Mouse (Mus musculus): Measurements from ENCODE around the gene Mecom. TPM values are rescaled to one million over a fixed set of nuclear protein-coding genes. Genes with fewer than 3 reads are reported as not detected.
A peak's percentile ranks its signal among the peaks of the same experiment; 100 is the strongest.

Mecom gene
- polyA plus RNA-seq, 1 experiment from 2014 or later: 57.4 TPM

GRCm38 (mm10) chr3:30004888-30005405, 542.9 kb downstream of the Mecom start:
- ATAC-seq (ENCODE audit: insufficient read depth, low FRiP score): no peak
- peak overlapping the region; percentile 16 for H3K4me3 ChIP-seq (replicated peaks; ENCODE audit: low read length)
- no peaks in the 10 kb centered on the region for H3K27me3 ChIP-seq (ENCODE audit: control insufficient read depth, insufficient read depth, low read length)
- H3K36me3 ChIP-seq (ENCODE audit: control insufficient read depth, insufficient read depth, low read length): no peaks in the 10 kb centered on the region
- H3K9ac ChIP-seq (ENCODE audit: low read length): no peak overlapping the region
- H3K9me3 ChIP-seq (replicated peaks; ENCODE audit: control insufficient read depth, low read length): no peaks in the 10 kb centered on the region
- WGBS: 38% methylated on average over 8 of the region's 8 CpGs
- peak overlapping the region; percentile 10; the same call in 1 of the 2 replicates for H3K27ac ChIP-seq (ENCODE audit: low read length)
- peaks cover 5% of the 10 kb centered on the region; the same call in 1 of the 2 replicates for H3K4me1 ChIP-seq (ENCODE audit: control insufficient read depth, insufficient read depth, low read length)
- H3K4me2 ChIP-seq (ENCODE audit: low read depth, low read length): peak overlapping the region; percentile 38

DNA sequence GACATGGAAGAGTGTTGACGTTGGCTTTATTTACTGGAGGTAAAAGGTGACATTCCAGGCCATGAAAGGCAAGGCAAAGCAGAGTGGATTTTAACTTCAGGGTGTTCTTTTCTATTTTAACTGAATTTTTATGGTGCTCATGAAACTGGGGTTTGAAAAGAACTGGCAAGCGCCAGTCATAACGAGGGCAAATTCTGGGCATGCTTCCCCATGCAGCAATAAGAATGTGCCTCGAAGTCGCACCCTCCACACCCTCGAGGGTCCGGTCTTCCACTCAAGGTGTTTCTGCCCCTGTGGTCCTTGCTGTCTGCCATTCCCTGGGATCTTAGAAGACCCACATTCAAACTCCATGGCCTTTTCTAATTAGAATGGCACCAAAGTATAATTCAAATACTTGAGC, 547.5 kb downstream of the Mecom start:
- ATAC-seq (ENCODE audit: insufficient read depth, low FRiP score): no peak
- Histone ChIP-seq H3K4me2 (ENCODE audit: low read depth, low read length) (no peak overlapping the region), H3K27ac (ENCODE audit: low read length) (peak overlapping the region; percentile 23; the same call in 1 of the 2 replicates), H3K9me3 (replicated peaks; ENCODE audit: control insufficient read depth, low read length) (no peaks in the 10 kb centered on the region), H3K27me3 (ENCODE audit: control insufficient read depth, insufficient read depth, low read length) (no peaks in the 10 kb centered on the region), H3K4me3 (replicated peaks; ENCODE audit: low read length) (no peak overlapping the region), H3K9ac (ENCODE audit: low read length) (no peak overlapping the region), H3K36me3 (ENCODE audit: control insufficient read depth, insufficient read depth, low read length) (0 out of 2 replicates have a peak, but pooled peaks cover 3% of the 10 kb centered on the region), H3K4me1 (ENCODE audit: control insufficient read depth, insufficient read depth, low read length) (peaks cover 5% of the 10 kb centered on the region; the same call in 1 of the 2 replicates)
- WGBS: 62% methylated on average over 7 of the region's 7 CpGs

DNA sequence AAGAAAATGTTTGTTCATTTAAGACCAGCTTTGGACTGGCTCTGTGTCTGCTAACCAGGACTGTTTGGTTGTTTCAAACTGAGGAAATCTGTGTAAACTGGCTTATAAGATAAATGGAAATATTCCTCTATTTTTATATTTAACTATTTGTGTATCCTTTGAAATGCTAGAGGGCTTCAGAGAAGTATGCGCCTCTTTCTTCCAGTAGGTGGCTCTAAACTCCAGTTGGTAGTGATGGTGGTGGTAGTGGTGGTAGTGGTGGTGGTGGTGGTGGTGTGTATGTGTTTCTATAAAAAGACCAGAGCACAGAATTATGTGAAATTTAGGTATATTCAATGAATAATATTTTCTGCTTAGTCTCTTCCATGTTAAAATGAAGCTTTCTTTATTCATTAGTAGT, 548.8 kb downstream of the Mecom start:
- Histone ChIP-seq H3K36me3 (ENCODE audit: control insufficient read depth, insufficient read depth, low read length) (0 out of 2 replicates have a peak, but pooled peaks cover 3% of the 10 kb centered on the region), H3K4me2 (ENCODE audit: low read depth, low read length) (no peak overlapping the region), H3K27me3 (ENCODE audit: control insufficient read depth, insufficient read depth, low read length) (no peaks in the 10 kb centered on the region), H3K27ac (ENCODE audit: low read length) (no peak overlapping the region), H3K4me1 (ENCODE audit: control insufficient read depth, insufficient read depth, low read length) (peaks cover 5% of the 10 kb centered on the region; the same call in 1 of the 2 replicates), H3K9me3 (replicated peaks; ENCODE audit: control insufficient read depth, low read length) (no peaks in the 10 kb centered on the region), H3K9ac (ENCODE audit: low read length) (no peak overlapping the region), H3K4me3 (replicated peaks; ENCODE audit: low read length) (no peak overlapping the region)
- no peak for ATAC-seq (ENCODE audit: insufficient read depth, low FRiP score)
- 65% methylated on average over 1 of the region's 1 CpGs for WGBS

DNA sequence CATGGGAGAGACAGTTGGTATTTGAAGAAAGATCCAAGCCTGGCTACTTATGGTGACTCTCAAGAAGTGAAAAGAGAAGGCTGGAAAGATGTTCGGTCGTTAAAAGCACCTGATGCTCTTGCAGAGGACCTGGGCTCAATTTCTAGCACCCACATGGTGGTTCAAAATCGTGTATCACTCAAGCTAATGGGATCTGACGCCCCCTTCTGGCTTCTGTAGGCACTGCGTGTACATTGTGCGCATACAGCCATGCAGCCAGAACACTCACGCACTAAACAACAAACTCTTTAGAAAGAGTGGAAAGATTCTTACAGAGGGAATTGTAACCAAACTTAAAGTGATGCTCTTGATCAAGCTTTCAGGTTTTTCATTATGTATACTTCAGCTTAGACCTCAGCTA, 550.7 kb downstream of the Mecom start:
- peaks cover 5% of the 10 kb centered on the region; the same call in 1 of the 2 replicates for H3K4me1 ChIP-seq (ENCODE audit: control insufficient read depth, insufficient read depth, low read length)
- H3K27ac ChIP-seq (ENCODE audit: low read length): no peak overlapping the region
- H3K36me3 ChIP-seq (ENCODE audit: control insufficient read depth, insufficient read depth, low read length): 0 out of 2 replicates have a peak, but pooled peaks cover 3% of the 10 kb centered on the region
- H3K9me3 ChIP-seq (replicated peaks; ENCODE audit: control insufficient read depth, low read length): no peaks in the 10 kb centered on the region
- WGBS: 84% methylated on average over 7 of the region's 7 CpGs
- ATAC-seq (ENCODE audit: insufficient read depth, low FRiP score): no peak
- H3K27me3 ChIP-seq (ENCODE audit: control insufficient read depth, insufficient read depth, low read length): no peaks in the 10 kb centered on the region
- H3K4me2 ChIP-seq (ENCODE audit: low read depth, low read length): no peak overlapping the region
- no peak overlapping the region for H3K9ac ChIP-seq (ENCODE audit: low read length)
- no peak overlapping the region for H3K4me3 ChIP-seq (replicated peaks; ENCODE audit: low read length)

GRCm38 (mm10) chr3:29993346-29993745, 554.5 kb downstream of the Mecom start:
- Histone ChIP-seq H3K4me1 (ENCODE audit: control insufficient read depth, insufficient read depth, low read length) (no peaks in the 10 kb centered on the region), H3K9ac (ENCODE audit: low read length) (no peak overlapping the region), H3K27ac (ENCODE audit: low read length) (no peak overlapping the region), H3K27me3 (ENCODE audit: control insufficient read depth, insufficient read depth, low read length) (no peaks in the 10 kb centered on the region), H3K9me3 (replicated peaks; ENCODE audit: control insufficient read depth, low read length) (no peaks in the 10 kb centered on the region), H3K4me2 (ENCODE audit: low read depth, low read length) (no peak overlapping the region), H3K36me3 (ENCODE audit: control insufficient read depth, insufficient read depth, low read length) (0 out of 2 replicates have a peak, but pooled peaks cover 3% of the 10 kb centered on the region), H3K4me3 (replicated peaks; ENCODE audit: low read length) (no peak overlapping the region)
- 59% methylated on average over 10 of the region's 10 CpGs for WGBS
- ATAC-seq (ENCODE audit: insufficient read depth, low FRiP score): no peak

DNA sequence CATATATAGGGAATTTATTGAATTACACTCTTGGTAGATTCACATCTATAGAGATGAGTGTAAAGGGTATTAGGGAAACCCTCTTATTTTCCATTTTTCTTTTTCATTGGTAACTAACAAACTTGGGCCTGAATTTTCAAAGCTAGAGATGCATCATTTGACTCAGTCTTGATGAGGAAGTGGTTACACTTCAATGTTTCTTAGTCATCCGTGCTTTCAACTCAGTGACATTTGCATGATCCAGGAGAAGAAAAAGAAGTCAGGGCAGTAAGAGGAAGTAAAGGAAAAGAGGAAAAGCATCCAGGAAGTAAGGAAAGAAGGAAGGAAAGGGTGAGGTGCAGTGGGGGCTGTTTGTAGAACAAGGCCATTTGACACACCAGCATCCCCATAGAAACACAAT, 556.3 kb downstream of the Mecom start:
- H3K4me2 ChIP-seq (ENCODE audit: low read depth, low read length): no peak overlapping the region
- no peaks in the 10 kb centered on the region for H3K4me1 ChIP-seq (ENCODE audit: control insufficient read depth, insufficient read depth, low read length)
- no peak overlapping the region for H3K27ac ChIP-seq (ENCODE audit: low read length)
- H3K4me3 ChIP-seq (replicated peaks; ENCODE audit: low read length): no peak overlapping the region
- H3K9ac ChIP-seq (ENCODE audit: low read length): no peak overlapping the region
- H3K36me3 ChIP-seq (ENCODE audit: control insufficient read depth, insufficient read depth, low read length): 0 out of 2 replicates have a peak, but pooled peaks cover 1% of the 10 kb centered on the region
- 83% methylated on average over 1 of the region's 1 CpGs for WGBS
- no peak for ATAC-seq (ENCODE audit: insufficient read depth, low FRiP score)
- no peaks in the 10 kb centered on the region for H3K27me3 ChIP-seq (ENCODE audit: control insufficient read depth, insufficient read depth, low read length)
- no peaks in the 10 kb centered on the region for H3K9me3 ChIP-seq (replicated peaks; ENCODE audit: control insufficient read depth, low read length)

DNA sequence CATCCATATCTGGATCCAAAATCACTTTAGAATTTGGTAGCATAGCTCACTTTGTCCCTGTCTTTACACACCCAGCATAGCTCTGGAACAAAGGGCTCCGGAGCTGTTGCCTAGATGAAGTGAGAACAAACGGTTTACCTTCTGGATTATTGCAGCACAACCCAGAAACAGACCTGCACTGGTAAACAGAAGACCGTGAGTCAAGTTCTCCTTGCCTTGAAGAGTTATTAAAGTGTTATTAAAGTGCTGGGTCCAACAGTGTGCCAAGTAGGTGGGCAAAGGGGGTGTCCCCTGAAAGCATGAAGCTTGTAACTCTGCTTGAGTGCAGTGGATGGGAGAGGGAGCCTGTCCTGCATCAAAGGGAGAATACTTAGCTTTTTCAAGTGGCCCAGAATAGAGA, 563.4 kb downstream of the Mecom start:
- H3K4me2 ChIP-seq (ENCODE audit: low read depth, low read length): no peak overlapping the region
- no peaks in the 10 kb centered on the region for H3K27me3 ChIP-seq (ENCODE audit: control insufficient read depth, insufficient read depth, low read length)
- no peak overlapping the region for H3K9ac ChIP-seq (ENCODE audit: low read length)
- H3K9me3 ChIP-seq (replicated peaks; ENCODE audit: control insufficient read depth, low read length): no peaks in the 10 kb centered on the region
- no peak overlapping the region for H3K4me3 ChIP-seq (replicated peaks; ENCODE audit: low read length)
- H3K36me3 ChIP-seq (ENCODE audit: control insufficient read depth, insufficient read depth, low read length): 0 out of 2 replicates have a peak, but pooled peaks cover 3% of the 10 kb centered on the region
- 68% methylated on average over 3 of the region's 3 CpGs for WGBS
- no peak for ATAC-seq (ENCODE audit: insufficient read depth, low FRiP score)
- H3K4me1 ChIP-seq (ENCODE audit: control insufficient read depth, insufficient read depth, low read length): no peaks in the 10 kb centered on the region; the same call in 1 of the 2 replicates
- H3K27ac ChIP-seq (ENCODE audit: low read length): no peak overlapping the region

GRCm38 (mm10) chr3:29981259-29981910, 566.4 kb downstream of the Mecom start:
- Histone ChIP-seq H3K27ac (ENCODE audit: low read length) (no peak overlapping the region), H3K27me3 (ENCODE audit: control insufficient read depth, insufficient read depth, low read length) (no peaks in the 10 kb centered on the region), H3K36me3 (ENCODE audit: control insufficient read depth, insufficient read depth, low read length) (0 out of 2 replicates have a peak, but pooled peaks cover under 1% of the 10 kb centered on the region), H3K4me2 (ENCODE audit: low read depth, low read length) (no peak overlapping the region), H3K4me3 (replicated peaks; ENCODE audit: low read length) (no peak overlapping the region), H3K9ac (ENCODE audit: low read length) (no peak overlapping the region), H3K4me1 (ENCODE audit: control insufficient read depth, insufficient read depth, low read length) (peaks cover 3% of the 10 kb centered on the region), H3K9me3 (replicated peaks; ENCODE audit: control insufficient read depth, low read length) (no peaks in the 10 kb centered on the region)
- no peak; the same call in 1 of the 2 replicates for ATAC-seq (ENCODE audit: insufficient read depth, low FRiP score)
- WGBS: 67% methylated on average over 7 of the region's 7 CpGs

DNA sequence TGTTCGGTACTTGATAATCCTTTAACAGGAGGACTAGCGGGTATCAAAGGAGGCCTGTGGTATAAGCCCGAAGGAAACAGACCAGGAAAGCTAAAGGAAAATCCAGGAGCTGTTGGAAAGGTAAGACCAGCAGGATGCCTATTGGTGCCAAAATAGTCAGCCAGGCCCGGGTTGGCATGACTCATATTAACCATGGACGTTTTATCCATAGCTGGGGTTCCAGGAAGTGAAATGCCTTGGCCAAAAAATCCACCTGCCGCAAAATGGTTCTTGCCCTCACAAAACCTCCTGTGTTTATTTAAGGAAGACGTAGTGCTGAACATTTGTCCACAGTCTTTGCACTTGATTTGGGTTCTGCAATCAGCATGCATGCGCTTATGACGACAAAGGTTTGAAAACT, 567.3 kb downstream of the Mecom start:
- no peak for ATAC-seq (ENCODE audit: insufficient read depth, low FRiP score)
- H3K9me3 ChIP-seq (replicated peaks; ENCODE audit: control insufficient read depth, low read length): no peaks in the 10 kb centered on the region
- no peaks in the 10 kb centered on the region for H3K36me3 ChIP-seq (ENCODE audit: control insufficient read depth, insufficient read depth, low read length)
- WGBS: 74% methylated on average over 9 of the region's 9 CpGs
- H3K27ac ChIP-seq (ENCODE audit: low read length): no peak overlapping the region
- no peak overlapping the region for H3K9ac ChIP-seq (ENCODE audit: low read length)
- no peak overlapping the region for H3K4me3 ChIP-seq (replicated peaks; ENCODE audit: low read length)
- no peak overlapping the region for H3K4me2 ChIP-seq (ENCODE audit: low read depth, low read length)
- H3K27me3 ChIP-seq (ENCODE audit: control insufficient read depth, insufficient read depth, low read length): no peaks in the 10 kb centered on the region
- H3K4me1 ChIP-seq (ENCODE audit: control insufficient read depth, insufficient read depth, low read length): peaks cover 3% of the 10 kb centered on the region

Measured in stomach, embryonic 16.5 days (tissue).